Mouse (Mus musculus): ENCODE measurements around the gene Cdk11b. TPM values are rescaled to one million over a fixed set of nuclear protein-coding genes. Genes with fewer than 3 reads are reported as not detected.

The Cdk11b gene
- polyA plus RNA-seq, 1 experiment, result 25.8 TPM

DNA sequence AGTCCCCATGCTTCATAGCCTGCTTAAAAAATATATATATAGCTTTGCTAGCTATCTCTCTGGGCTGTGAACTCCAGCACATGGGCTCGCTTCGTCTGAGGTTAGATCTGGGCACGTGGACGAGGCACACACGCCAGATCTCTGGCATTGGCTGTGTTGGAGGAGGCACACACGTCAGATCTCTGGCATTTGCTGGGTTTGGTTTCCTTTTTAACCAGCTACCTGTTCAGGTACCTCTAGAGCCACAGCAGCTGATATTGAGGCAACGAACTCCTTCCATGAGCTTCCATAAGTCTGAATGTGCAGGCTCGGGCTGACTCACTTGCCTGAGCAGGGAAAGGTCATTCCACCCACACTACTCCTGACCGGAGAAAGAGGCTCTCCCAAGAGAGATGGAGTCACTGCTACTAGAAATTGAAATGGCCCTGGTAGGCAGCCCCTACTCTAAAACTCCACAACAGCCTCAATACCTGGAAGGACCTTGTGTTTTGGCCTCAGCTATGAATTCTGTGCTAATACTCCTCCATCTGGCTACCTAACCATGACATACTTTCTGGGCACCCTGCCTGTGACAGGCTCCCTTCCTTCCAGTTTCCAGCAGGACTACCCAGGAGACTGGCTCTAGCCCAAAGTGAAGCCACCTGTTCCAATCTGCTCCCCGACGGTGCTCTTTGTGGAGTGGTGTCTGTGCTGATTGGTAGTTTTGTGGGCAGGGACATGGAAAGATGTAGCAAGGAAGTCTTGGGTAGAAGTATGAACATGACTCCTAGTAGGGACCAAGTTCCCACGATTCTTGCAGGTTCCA, 66.1 kb downstream of the Cdk11b start:
- H3K36me3 ChIP-seq (ENCODE audit: control insufficient read depth, insufficient read depth, low read length), result no peaks in the 10 kb centered on the region
- DNase-seq (ENCODE audit: low read depth in 1 of 2, low spot score in 2 of 2), result no peak
- peaks cover 12% of the 10 kb centered on the region for H3K4me1 ChIP-seq (ENCODE audit: control insufficient read depth, insufficient read depth, insufficient read length)
- no peak overlapping the region for H3K4me3 ChIP-seq (ENCODE audit: extremely low read depth, insufficient read depth, insufficient read length)
- 81% methylated on average over 12 of the region's 12 CpGs for WGBS
- no peak overlapping the region for H3K27ac ChIP-seq (ENCODE audit: insufficient read depth, low read length)
- no peaks in the 10 kb centered on the region; the same call in 1 of the 2 replicates for H3K27me3 ChIP-seq (ENCODE audit: control insufficient read depth, insufficient read depth, low read length)
- no peak for TF ChIP-seq CTCF (IDR thresholded peaks at IDR 0.05; ENCODE audit: extremely low read depth, insufficient read depth, insufficient read length, insufficient replicate concordance)
- TF ChIP-seq POLR2A (IDR thresholded peaks at IDR 0.05; ENCODE audit: low read depth, low read length), result no peak

DNA sequence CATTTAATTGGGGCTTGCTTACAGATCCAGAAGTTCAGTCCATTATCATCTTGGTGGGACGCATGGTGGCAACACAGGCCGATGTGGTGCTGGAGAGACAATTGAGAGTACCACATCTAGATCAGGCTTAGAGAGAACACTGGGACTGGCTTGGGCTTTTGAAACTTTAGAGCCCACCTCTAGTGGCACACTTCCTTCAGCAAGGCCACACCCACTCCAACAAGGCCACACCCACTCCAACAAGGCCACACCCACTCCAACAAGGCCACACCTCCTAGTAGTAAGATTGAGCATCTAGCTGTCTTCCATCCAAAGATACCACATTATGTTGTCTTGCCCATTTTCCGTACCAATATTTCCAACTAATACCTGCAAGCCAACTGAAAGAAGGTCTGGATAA, 67.8 kb downstream of the Cdk11b start:
- 98% methylated on average over 3 of the region's 3 CpGs for WGBS

DNA sequence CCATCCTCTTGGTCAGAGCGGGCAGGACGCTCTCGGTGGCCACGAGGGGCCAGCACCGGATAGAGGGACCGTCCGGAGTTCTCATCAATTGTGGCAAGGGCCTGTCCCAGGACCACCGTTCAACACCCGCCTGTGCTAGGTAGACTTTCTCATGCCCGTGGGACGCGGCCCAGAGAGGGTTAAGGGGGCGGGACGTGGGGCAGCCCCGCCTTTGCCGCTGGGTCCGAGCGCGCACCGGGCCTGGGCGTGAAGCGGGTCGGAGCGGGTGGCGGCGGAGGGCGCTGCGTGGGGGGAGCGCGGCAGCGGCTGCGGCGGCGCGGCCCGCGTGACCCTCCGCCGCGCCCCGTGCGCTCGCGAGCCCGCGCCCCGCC, 69.4 kb downstream of the Cdk11b start, which contains the start of gene Fndc10:
Fndc10 (plus strand) TSS at position 232 of the 371 bp plus-strand sequence.
- peak within 1 kb of the TSS; percentile 62 for H3K4me3 ChIP-seq (ENCODE audit: extremely low read depth, insufficient read depth, insufficient read length)
- DNase-seq (ENCODE audit: low read depth in 1 of 2, low spot score in 2 of 2), result peak in 1 of 2 experiments; percentile 59
- 2% methylated on average over 43 of the region's 47 CpGs for WGBS
- H3K36me3 ChIP-seq (ENCODE audit: control insufficient read depth, insufficient read depth, low read length), result no peaks in the 10 kb centered on the region
- peaks cover 12% of the 10 kb centered on the region for H3K4me1 ChIP-seq (ENCODE audit: control insufficient read depth, insufficient read depth, insufficient read length)
- TF ChIP-seq POLR2A (IDR thresholded peaks at IDR 0.05; ENCODE audit: low read depth, low read length) (no peak), CTCF (IDR thresholded peaks at IDR 0.05; ENCODE audit: extremely low read depth, insufficient read depth, insufficient read length, insufficient replicate concordance) (no peak)
- H3K27me3 ChIP-seq (ENCODE audit: control insufficient read depth, insufficient read depth, low read length), result no peaks in the 10 kb centered on the region; the same call in 1 of the 2 replicates
- H3K27ac ChIP-seq (ENCODE audit: insufficient read depth, low read length), result peak within 1 kb of the TSS; percentile 78

More for the DNA sequence above, 67.8 kb downstream of the Cdk11b start:
- peaks cover 12% of the 10 kb centered on the region for H3K4me1 ChIP-seq (ENCODE audit: control insufficient read depth, insufficient read depth, insufficient read length)
- no peak for TF ChIP-seq POLR2A (IDR thresholded peaks at IDR 0.05; ENCODE audit: low read depth, low read length)
- no peak for TF ChIP-seq CTCF (IDR thresholded peaks at IDR 0.05; ENCODE audit: extremely low read depth, insufficient read depth, insufficient read length, insufficient replicate concordance)
- H3K4me3 ChIP-seq (ENCODE audit: extremely low read depth, insufficient read depth, insufficient read length), result no peak overlapping the region
- no peaks in the 10 kb centered on the region; the same call in 1 of the 2 replicates for H3K27me3 ChIP-seq (ENCODE audit: control insufficient read depth, insufficient read depth, low read length)
- H3K36me3 ChIP-seq (ENCODE audit: control insufficient read depth, insufficient read depth, low read length), result no peaks in the 10 kb centered on the region
- DNase-seq (ENCODE audit: low read depth in 1 of 2, low spot score in 2 of 2), result no peak
- H3K27ac ChIP-seq (ENCODE audit: insufficient read depth, low read length), result no peak overlapping the region

DNA sequence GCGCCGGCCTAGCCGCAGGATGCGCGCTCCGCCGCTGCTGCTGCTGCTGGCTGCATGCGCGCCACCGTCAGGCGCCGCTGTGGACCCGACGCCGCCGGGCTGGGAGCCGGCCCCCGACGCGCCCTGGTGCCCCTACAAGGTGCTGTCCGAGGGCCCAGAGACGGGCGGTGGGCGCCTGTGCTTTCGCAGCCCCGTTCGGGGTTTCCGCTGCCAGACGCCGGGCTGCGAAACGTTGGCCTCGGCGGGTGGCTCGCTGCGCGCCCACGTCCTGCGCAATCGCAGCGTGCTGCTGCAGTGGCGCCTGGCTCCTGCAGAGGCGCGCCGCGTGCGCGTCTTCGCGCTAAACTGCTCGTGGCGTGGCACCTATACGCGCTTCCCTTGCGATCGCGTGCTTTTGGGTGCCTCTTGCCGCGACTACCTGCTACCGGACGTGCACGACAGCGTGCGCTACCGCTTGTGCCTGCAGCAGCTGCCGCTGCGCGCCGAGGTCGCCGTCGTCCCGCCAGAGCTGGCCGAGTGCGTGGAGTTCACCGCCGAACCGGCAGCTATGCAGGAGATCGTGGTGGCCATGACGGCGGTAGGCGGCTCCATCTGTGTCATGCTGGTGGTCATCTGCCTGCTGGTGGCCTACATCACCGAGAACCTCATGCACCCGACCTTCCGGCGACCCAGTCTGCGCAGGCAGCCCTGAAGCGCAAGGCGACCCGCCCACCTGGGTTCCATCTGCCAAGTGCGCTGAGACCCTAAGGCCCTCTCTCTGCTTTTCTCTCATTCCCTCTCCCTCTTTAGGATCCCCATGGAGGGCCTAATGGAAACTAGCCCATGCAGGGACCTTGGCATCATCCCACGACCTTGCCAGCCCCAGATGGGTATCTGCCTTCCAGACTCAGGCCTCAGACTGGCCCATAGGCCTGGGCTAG, 70.1 kb downstream of the Cdk11b start:
- WGBS, result 3% methylated on average over 92 of the region's 92 CpGs
- H3K27ac ChIP-seq (ENCODE audit: insufficient read depth, low read length), result peak overlapping the region; percentile 78

DNA sequence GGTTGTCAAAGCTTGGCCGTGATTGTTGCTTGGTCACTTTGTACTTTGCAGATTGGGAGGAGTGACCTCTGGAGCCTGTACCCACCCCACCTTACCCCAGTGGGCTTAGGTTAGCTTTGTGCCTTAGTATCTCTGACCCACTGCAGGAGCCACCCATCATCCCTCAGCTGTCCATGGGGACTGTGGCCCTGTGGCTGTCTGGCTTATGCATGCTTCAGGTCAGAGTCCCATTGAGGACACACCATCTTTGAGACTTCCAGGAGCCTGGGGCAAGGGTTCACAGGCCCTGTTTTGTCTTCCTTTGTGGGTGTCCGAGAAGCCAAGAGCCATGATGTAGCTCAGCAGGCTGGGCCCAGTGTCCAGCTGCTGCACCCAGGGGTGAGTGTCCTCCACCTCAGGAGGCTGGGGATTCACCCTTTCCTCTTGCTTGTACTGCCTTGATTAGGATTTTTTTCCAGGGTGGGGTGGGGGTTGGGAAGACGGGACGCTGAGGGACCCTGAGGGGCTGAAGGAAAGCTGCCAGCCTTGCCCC, 70.9 kb downstream of the Cdk11b start:
- no peak for TF ChIP-seq POLR2A (IDR thresholded peaks at IDR 0.05; ENCODE audit: low read depth, low read length)
- TF ChIP-seq CTCF (IDR thresholded peaks at IDR 0.05; ENCODE audit: extremely low read depth, insufficient read depth, insufficient read length, insufficient replicate concordance), result no peak
- WGBS, result 82% methylated on average over 4 of the region's 4 CpGs
- no peaks in the 10 kb centered on the region for H3K36me3 ChIP-seq (ENCODE audit: control insufficient read depth, insufficient read depth, low read length)
- no peak overlapping the region for H3K4me3 ChIP-seq (ENCODE audit: extremely low read depth, insufficient read depth, insufficient read length)
- no peaks in the 10 kb centered on the region; the same call in 1 of the 2 replicates for H3K27me3 ChIP-seq (ENCODE audit: control insufficient read depth, insufficient read depth, low read length)
- H3K4me1 ChIP-seq (ENCODE audit: control insufficient read depth, insufficient read depth, insufficient read length), result peaks cover 12% of the 10 kb centered on the region
- no peak for DNase-seq (ENCODE audit: low read depth in 1 of 2, low spot score in 2 of 2)
- no peak overlapping the region for H3K27ac ChIP-seq (ENCODE audit: insufficient read depth, low read length)

More for the DNA sequence above, 70.1 kb downstream of the Cdk11b start:
- peaks cover 12% of the 10 kb centered on the region for H3K4me1 ChIP-seq (ENCODE audit: control insufficient read depth, insufficient read depth, insufficient read length)
- no peaks in the 10 kb centered on the region for H3K36me3 ChIP-seq (ENCODE audit: control insufficient read depth, insufficient read depth, low read length)
- TF ChIP-seq POLR2A (IDR thresholded peaks at IDR 0.05; ENCODE audit: low read depth, low read length) (no peak; the same call in 1 of the 2 replicates), CTCF (IDR thresholded peaks at IDR 0.05; ENCODE audit: extremely low read depth, insufficient read depth, insufficient read length, insufficient replicate concordance) (0 out of 2 replicates have a peak, but pooled peaks have one; percentile 18)
- DNase-seq (ENCODE audit: low read depth in 1 of 2, low spot score in 2 of 2), result peak; percentile 55
- peak overlapping the region; percentile 62 for H3K4me3 ChIP-seq (ENCODE audit: extremely low read depth, insufficient read depth, insufficient read length)
- no peaks in the 10 kb centered on the region; the same call in 1 of the 2 replicates for H3K27me3 ChIP-seq (ENCODE audit: control insufficient read depth, insufficient read depth, low read length)
